Mouse (Mus musculus): ENCODE measurements at regions not wholly inside any gene's neighbourhood (a gene's known extent, or its start where the extent isn't known, plus 50 kb on each side); places are given as distances from the start of the nearest gene placed in this dataset.

DNA sequence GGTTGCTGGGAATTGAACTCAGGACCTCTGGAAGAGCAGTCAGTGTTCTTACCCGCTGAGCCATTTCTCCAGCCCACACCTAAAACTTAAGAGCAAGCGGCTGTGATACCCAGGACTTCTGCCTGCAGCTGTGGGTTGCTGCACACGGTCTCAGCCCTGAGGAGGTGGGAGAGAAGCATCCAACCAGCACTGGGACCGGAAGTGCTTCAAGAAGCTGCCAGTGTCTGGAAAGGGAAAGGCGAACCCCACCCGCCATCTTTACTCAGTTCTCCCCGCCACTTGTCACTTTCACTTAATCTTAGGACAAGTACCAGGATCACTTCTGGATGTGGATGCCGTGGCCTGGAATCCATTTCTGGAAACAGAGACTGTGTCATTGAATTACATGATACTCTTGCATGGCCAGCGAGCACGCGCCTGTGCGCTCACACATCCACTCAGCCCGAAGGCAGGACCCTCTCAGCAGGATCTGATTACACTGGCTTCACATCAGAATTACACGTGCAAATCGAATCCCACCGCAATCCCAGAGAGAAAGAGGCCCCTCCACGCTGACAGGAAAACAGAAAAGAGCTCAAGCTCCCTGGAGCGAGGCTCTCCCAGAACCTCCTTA, 85.9 kb upstream of the Hand1 start:
- H3K36me3 ChIP-seq (ENCODE audit: control insufficient read depth, insufficient read depth, low read length, poor library complexity, severe bottlenecking), result no peaks in the 10 kb centered on the region
- no peak for DNase-seq (ENCODE audit: low read depth, low spot score)
- H3K27me3 ChIP-seq (ENCODE audit: control insufficient read depth, insufficient read depth, low read length, poor library complexity, severe bottlenecking), result no peaks in the 10 kb centered on the region

- no peaks in the 10 kb centered on the region for H3K27me3 ChIP-seq (ENCODE audit: control insufficient read depth, insufficient read depth, low read length, poor library complexity, severe bottlenecking)
- no peaks in the 10 kb centered on the region for H3K36me3 ChIP-seq (ENCODE audit: control insufficient read depth, insufficient read depth, low read length, poor library complexity, severe bottlenecking)
- peak; percentile 13 for DNase-seq (ENCODE audit: low read depth, low spot score)
These were observed 85.4 kb upstream of the Hand1 start for GRCm38 (mm10) chr11:57917974-57918373.

DNA sequence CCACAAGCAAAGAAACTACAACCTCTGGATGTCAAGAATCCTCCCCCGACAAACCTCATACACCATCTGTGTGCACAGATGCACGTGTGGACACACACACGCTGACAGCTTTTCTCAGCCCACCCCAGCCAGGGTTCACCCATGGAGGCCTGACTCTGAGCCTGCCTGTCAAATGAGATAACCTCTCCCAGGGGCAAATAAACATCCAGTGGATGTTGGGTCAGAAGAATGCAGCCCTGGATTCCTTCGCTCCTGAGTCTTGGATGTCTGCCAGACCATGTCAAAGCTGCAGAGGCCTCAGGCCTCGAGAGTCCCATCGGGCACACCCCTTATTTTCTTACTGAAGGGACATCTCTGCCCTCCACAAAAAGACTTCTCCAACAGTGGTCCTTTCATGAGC, 83.4 kb upstream of the Hand1 start:
- DNase-seq (ENCODE audit: low read depth, low spot score), result no peak
- Histone ChIP-seq H3K36me3 (ENCODE audit: control insufficient read depth, insufficient read depth, low read length, poor library complexity, severe bottlenecking) (no peaks in the 10 kb centered on the region), H3K27me3 (ENCODE audit: control insufficient read depth, insufficient read depth, low read length, poor library complexity, severe bottlenecking) (no peaks in the 10 kb centered on the region)

- Histone ChIP-seq H3K36me3 (ENCODE audit: control insufficient read depth, insufficient read depth, low read length, poor library complexity, severe bottlenecking) (no peaks in the 10 kb centered on the region), H3K27me3 (ENCODE audit: control insufficient read depth, insufficient read depth, low read length, poor library complexity, severe bottlenecking) (no peaks in the 10 kb centered on the region)
- DNase-seq (ENCODE audit: low read depth, low spot score), result no peak
These were observed 81.4 kb upstream of the Hand1 start for GRCm38 (mm10) chr11:57913801-57914560.

- no peak for DNase-seq (ENCODE audit: low read depth, low spot score)
- H3K27me3 ChIP-seq (ENCODE audit: control insufficient read depth, insufficient read depth, low read length, poor library complexity, severe bottlenecking), result no peaks in the 10 kb centered on the region
These were observed 80.5 kb upstream of the Hand1 start for GRCm38 (mm10) chr11:57913020-57913699.

GRCm38 (mm10) chr11:57911698-57912283, 79.2 kb upstream of the Hand1 start:
- DNase-seq (ENCODE audit: low read depth, low spot score), result no peak
- no peaks in the 10 kb centered on the region for H3K27me3 ChIP-seq (ENCODE audit: control insufficient read depth, insufficient read depth, low read length, poor library complexity, severe bottlenecking)
- H3K36me3 ChIP-seq (ENCODE audit: control insufficient read depth, insufficient read depth, low read length, poor library complexity, severe bottlenecking), result no peaks in the 10 kb centered on the region

More at GRCm38 (mm10) chr11:57913020-57913699, 80.5 kb upstream of the Hand1 start:
- H3K36me3 ChIP-seq (ENCODE audit: control insufficient read depth, insufficient read depth, low read length, poor library complexity, severe bottlenecking), result no peaks in the 10 kb centered on the region

DNA sequence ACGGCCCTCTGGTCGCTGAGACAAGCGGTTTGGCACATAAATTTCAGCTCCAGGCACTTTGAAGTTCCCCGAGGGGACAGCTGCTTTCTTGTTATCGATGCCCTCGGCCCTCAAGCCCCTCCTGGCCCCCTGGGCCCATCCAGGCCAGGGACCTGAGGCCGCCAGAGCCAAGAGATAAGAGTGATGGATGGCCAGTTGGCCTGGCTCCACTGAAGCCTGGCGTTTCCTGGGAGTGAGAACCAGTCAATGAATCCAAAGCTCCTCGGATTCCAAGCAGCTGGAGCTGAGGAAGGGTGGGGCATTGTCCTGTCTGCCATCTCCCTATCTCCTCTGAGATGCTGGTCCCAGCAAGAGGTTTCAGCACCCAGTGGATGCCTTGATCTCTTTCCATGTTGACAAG, 71.6 kb upstream of the Hand1 start:
- H3K27me3 ChIP-seq (ENCODE audit: control insufficient read depth, insufficient read depth, low read length, poor library complexity, severe bottlenecking), result no peaks in the 10 kb centered on the region
- DNase-seq (ENCODE audit: low read depth, low spot score), result no peak
- no peaks in the 10 kb centered on the region for H3K36me3 ChIP-seq (ENCODE audit: control insufficient read depth, insufficient read depth, low read length, poor library complexity, severe bottlenecking)

DNA sequence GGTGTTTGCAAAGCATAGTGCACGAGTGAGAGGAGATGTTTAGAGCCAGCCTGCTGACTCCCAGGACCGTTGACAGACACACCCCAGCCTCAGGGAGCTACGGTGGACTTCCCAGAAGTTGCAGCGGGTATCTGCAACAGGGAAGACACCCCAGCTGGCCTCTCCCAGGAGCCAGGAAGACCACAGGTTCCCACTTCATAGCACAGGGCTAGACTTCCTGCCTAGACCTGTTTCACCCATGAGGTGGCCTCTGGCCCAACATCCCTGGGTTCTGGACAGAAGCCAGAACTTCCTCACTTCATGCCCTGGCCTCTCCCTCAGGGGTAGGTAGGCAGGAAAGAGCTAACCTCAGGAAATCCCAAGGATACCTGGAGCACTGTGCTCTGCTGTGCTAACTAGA, 66.7 kb upstream of the Hand1 start:
- H3K36me3 ChIP-seq (ENCODE audit: control insufficient read depth, insufficient read depth, low read length, poor library complexity, severe bottlenecking), result no peaks in the 10 kb centered on the region
- no peaks in the 10 kb centered on the region for H3K27me3 ChIP-seq (ENCODE audit: control insufficient read depth, insufficient read depth, low read length, poor library complexity, severe bottlenecking)
- DNase-seq (ENCODE audit: low read depth, low spot score), result no peak

DNA sequence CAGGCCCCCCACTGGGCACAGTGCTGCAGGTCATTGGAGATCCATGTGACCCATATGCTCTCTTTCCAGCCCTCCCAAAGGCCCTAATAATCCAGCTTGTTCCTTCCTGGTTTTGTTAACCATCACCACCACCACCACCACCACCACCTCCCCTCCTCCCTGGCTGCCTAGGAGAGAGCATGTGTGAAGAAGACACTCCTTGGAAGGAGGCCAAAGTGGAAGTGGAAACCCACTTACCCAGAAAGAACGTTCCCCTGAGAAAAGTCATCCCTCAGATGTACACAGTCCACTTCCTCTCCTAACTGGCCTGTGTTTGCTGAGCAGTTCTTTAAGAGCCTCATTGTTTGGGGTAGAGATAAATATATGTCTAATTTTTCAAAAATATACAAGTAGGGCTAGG, 62.9 kb upstream of the Hand1 start:
- Histone ChIP-seq H3K27me3 (ENCODE audit: control insufficient read depth, insufficient read depth, low read length, poor library complexity, severe bottlenecking) (no peaks in the 10 kb centered on the region), H3K36me3 (ENCODE audit: control insufficient read depth, insufficient read depth, low read length, poor library complexity, severe bottlenecking) (no peaks in the 10 kb centered on the region)
- DNase-seq (ENCODE audit: low read depth, low spot score), result peak; percentile 71

DNA sequence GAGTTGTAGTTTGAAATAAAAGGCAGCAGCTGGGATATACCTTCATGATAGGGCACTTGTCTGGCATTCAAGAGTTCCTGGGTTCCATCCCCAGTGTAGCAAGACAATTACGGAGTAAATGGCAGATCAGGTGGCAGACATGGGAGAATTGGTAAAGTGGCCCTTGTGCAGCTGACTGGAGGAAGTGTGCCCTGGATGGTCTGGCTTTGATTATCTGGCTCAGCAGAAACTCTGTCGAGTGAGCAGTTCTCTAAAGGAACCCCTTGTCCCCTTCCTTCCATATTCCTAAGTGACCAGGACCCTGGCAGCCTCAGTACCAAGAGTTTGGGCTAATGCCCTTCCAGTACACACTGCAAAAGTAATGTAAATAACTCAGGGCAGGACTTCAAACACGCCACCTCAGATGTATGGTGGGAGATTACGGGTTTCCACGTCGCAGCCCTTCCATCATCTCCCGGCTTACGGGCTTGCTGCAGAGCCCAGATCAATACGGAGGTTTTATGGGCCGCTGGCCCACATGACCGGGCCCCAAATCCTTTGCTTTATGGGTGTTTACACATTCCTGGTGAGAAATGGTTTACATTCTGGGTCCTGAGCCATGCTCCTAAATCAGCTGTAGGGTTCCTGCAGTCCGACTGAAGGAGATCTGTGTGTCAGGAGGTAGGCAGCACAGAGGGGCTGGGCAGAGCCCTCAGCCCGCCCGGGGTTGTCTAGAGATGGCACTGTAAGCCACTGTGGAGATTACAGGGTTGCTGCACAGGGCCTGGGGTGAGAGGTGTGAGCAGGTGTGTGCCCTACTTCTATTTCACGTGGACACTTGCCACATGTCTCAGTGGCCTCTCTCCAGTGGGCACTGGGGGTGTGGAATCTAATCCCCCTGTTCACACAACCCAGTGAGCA, 50.4 kb upstream of the Hand1 start:
- no peak for DNase-seq (ENCODE audit: low read depth, low spot score)
- Histone ChIP-seq H3K36me3 (ENCODE audit: control insufficient read depth, insufficient read depth, low read length, poor library complexity, severe bottlenecking) (no peaks in the 10 kb centered on the region), H3K27me3 (ENCODE audit: control insufficient read depth, insufficient read depth, low read length, poor library complexity, severe bottlenecking) (no peaks in the 10 kb centered on the region)

All from splenic B cell, adult 2 months (primary cell).